Mouse (Mus musculus): ENCODE measurements at regions not wholly inside any gene's neighbourhood (a gene's known extent, or its start where the extent isn't known, plus 50 kb on each side); places are given as distances from the start of the nearest gene placed in this dataset.

DNA sequence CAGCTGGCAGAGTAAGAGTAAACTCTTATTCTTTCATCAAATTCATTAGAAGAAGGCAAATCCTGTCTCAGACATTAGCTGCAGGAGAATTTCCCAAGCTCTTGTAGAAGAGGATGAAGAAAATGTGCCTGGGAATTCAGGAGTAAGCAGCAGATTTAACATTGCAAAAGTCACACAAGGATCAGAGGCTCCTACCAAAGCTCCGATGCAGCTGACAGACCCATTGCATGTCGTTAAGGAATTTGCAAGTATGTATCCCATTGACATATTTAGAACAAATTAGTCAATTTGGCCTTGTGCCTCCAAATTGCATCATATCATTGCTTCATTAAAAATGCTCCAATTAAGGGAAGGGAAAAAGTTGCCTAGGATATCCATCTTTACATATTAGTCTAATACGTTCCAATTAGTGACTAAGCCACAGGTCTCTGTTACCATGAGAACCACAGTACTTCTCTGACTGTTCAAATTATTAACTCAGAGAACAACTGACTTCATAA, 453.8 kb upstream of the Castor2 start:
- TF ChIP-seq MEF2A (IDR thresholded peaks at IDR 0.05; ENCODE audit: borderline replicate concordance, low read depth, low read length): no peak
- no peak for TF ChIP-seq CTCF (conservative IDR thresholded peaks at IDR 0.05 in 1 of 2, IDR thresholded peaks at IDR 0.05 in 1 of 2; ENCODE audit: low read depth in 2 of 2, low read length in 2 of 2)
- no peak for TF ChIP-seq USF1 (IDR thresholded peaks at IDR 0.05; ENCODE audit: low read depth, low read length)
- no peak for TF ChIP-seq POLR2A (IDR thresholded peaks at IDR 0.05; ENCODE audit: low read depth, low read length)
- no peak for TF ChIP-seq MAX (IDR thresholded peaks at IDR 0.05; ENCODE audit: low read length)
- TF ChIP-seq JUND (conservative IDR thresholded peaks at IDR 0.05; ENCODE audit: low read depth, low read length): no peak
- TF ChIP-seq ZKSCAN1 (IDR thresholded peaks at IDR 0.05; ENCODE audit: borderline replicate concordance, low read depth, low read length): no peak
- no peak for TF ChIP-seq PAX5 (IDR thresholded peaks at IDR 0.05; ENCODE audit: low read length)
- no peak for TF ChIP-seq MXI1 (IDR thresholded peaks at IDR 0.05; ENCODE audit: low read depth, low read length)
- no peak for TF ChIP-seq RCOR1 (conservative IDR thresholded peaks at IDR 0.05; ENCODE audit: low read depth, low read length)

All from CH12.LX (cell line).